Mouse (Mus musculus): ENCODE measurements around the gene E2f6. TPM values are rescaled to one million over a fixed set of nuclear protein-coding genes. Genes with fewer than 3 reads are reported as not detected.

Gene E2f6
- 10 to 100 TPM; 23.8 to 26.5 TPM for total RNA-seq (2021)
- long read RNA-seq, experiment 1, transcript E2f6-204 (8 exons, 2,362 nt), result minor isoform, 10 of 35 reads
- long read RNA-seq, experiment 1, transcript E2f6-201 (7 exons, 2,418 nt), result major isoform, 16 of 35 reads
- long read RNA-seq, experiment 1, partial matches to known transcripts, result 6 of 35 reads
- long read RNA-seq, experiment 1, other reads (novel, unspliced or antisense), result 0 of 35 reads
- long read RNA-seq, experiment 2, transcript E2f6-204 (8 exons, 2,362 nt), result major isoform, 22 of 38 reads
- long read RNA-seq, experiment 2, transcript E2f6-201 (7 exons, 2,418 nt), result minor isoform, 6 of 38 reads
- long read RNA-seq, experiment 2, partial matches to known transcripts, result 8 of 38 reads
- long read RNA-seq, experiment 2, other reads (novel, unspliced or antisense), result 0 of 38 reads

DNA sequence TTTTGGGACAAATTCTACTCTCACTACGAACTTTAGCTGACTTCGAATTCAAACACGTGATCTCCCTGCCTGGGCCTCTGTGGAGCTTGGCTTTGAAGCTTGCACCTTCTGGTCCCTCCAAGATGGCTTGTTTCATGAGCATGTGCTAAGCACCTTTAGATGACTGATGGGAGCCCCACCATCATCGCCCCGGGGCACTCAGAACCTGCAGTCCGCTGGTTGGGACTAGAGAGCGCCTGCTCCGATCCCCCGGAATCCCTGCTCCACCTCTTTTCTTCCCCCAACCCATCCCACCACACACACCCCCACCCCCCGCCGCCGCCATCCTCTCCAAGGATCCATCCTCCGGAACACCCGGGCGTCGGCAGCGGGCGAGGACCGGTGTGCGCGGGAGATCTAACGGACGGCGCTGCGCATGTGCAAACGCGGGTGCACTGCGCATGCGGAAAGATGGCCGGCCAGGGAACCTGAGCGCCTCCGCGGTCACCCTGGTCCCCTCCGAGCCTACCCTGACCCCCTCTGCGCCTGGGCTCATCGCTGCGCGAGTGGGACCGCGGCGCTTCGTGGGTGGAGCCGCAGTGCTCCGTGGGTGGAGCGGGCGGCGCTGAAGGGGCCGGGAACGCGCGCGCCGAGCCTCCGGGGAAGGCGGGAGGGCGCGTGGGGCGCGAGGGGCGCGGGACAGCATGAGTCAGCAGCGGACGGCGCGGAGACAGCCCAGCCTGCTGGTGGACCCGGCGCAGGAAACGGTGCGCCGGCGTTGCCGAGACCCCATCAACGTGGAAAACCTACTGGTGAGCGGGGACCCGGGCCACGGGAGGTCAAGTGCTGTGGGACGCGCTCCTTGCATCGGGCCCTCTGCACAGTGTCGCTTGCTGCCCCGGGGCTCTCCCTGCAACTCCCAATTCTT is at the start of gene E2f6:
E2f6 (plus strand) TSS at position 439 of the 907 bp plus-strand sequence.
- DNase-seq (ENCODE audit: low spot score in 2 of 2), result peak; percentile 69 to 81
- intact Hi-C loops (cut with DNase I), result loop anchor here (5.0 kb wide), 1 partner anchor 447 kb away; no protein-coding TSS in a partner anchor

DNA sequence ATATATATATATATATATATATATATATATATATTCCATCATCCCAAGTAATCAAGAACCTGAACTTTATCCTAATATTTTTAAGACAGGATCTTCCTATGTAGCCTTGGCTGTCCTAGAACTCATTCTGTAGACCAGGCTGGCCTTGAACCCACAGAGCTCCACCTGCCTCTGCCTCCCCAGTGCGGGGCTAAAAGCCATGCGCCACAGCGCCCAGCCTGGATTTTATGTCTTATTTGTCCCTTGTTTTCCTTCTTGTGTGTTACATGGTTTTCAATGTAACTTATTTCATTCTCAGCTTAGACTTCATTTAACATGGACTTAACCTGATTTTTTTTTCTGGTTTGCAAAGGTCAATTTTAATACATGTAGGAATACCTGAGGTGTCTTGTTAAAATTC is 49.3 kb upstream of the E2f6 start:
- intact Hi-C loops (cut with DNase I), result no loop called here
- no peak for DNase-seq (ENCODE audit: low spot score in 2 of 2)

DNA sequence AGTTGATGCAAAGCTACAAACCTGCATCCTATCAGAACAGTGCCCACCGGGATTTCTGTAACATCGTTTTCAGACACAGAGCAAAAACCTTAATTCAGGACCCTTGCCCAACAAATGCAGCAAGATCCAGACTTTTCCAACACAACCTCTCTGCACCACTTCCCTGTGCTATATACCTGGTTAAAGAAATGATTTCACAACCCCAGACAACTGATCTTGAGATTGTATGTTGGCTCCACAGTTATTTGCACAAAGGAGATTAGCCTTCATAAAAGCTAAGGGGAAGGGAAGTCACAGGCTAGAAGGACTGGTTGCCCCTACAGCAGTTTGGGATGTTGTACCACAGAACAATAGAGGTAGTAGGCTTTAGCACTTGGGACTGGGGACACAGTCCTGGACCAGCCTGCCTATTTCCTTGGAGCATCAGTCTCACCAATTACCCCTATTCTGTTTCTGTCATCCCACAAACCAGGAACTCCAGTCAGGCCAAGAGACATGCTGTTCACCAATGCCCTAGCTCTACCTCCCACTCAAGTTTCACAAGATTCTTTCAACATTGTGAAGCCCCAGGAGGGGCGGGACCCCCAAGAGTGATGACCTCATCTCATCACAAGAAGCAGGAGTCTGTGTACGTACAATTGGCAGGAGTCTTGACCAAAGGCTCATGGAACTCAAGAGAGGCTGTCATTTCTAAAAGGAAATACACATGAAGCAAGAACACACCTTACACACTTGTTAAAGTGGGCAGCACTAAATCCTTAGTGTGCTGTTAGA is 46.9 kb upstream of the E2f6 start:
- intact Hi-C loops (cut with DNase I), result no loop called here

DNA sequence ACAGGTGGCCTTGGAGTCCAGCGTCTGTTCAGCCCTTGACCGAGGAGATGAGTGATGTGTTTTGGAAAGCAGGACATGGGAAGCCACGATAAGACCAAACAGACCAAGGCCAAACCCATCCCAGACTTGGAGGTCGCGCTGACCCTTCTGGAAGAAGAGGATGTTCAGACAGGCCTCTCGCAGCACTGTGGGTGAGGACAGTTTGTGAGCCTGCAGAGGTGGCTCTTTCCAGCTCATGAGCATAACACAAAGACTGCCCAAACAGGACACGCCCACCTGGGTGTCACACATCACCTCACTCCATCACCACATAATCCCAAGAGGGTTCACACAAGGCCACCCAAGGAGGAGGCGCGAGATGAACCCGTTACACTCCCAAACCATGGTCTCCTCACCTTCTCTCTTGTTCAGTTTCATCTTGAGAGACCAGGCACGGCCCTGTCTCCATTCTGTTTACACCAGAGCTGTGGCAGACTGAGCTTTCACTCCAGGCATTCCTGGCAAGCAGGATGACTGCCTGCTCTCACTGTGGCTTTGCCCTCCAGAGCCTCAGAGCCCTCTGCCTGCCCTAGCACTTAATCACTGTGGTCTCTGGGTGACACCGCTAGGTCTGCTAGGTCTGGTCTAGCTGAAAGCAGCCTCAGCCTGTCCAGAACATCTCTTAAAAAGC is 45.9 kb upstream of the E2f6 start:
- DNase-seq (ENCODE audit: low spot score in 2 of 2), result no peak
- intact Hi-C loops (cut with DNase I), result no loop called here

More for the DNA sequence above, 46.9 kb upstream of the E2f6 start:
- DNase-seq (ENCODE audit: low spot score in 2 of 2), result no peak

DNA sequence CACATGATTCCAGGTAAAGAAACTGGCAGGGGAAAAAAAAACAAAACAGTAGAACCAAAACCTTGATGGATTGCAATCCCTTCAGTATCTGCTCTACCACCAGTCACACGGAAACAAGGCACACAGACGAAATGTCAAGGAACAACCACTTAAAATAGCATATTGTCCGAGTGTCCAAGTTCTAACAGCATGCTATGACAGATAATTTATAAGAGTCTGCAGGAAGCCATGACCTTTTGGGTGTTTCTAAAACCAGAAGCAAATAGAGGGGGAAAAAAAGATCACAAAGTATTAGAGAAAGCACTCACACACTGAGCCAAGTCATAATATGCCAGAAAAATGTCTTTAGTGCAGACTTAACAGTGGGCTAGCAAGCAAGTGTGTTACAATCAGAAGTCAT is 42.5 kb upstream of the E2f6 start:
- intact Hi-C loops (cut with DNase I), result no loop called here
- DNase-seq (ENCODE audit: low spot score in 2 of 2), result no peak

DNA sequence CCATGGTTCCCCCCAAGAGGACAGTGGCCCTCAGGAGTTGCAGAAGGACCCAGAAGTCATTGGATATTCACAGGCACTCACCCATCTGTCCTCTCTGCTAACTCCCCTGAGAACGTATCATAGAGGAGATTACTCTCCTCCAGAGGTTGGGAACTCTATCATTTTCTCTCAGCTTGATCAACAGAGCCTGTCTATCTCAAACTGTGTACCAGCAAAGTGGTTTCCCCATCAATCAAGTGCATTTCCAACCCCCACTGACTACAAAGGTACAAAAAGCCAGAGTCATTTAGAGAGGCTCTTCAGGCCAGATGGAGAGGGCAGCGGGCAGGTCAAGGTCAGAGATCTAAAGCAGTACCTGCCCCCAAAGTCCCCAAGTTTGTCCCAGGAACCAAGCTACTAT is 42.1 kb upstream of the E2f6 start:
- no peak for DNase-seq (ENCODE audit: low spot score in 2 of 2)
- intact Hi-C loops (cut with DNase I), result no loop called here

DNA sequence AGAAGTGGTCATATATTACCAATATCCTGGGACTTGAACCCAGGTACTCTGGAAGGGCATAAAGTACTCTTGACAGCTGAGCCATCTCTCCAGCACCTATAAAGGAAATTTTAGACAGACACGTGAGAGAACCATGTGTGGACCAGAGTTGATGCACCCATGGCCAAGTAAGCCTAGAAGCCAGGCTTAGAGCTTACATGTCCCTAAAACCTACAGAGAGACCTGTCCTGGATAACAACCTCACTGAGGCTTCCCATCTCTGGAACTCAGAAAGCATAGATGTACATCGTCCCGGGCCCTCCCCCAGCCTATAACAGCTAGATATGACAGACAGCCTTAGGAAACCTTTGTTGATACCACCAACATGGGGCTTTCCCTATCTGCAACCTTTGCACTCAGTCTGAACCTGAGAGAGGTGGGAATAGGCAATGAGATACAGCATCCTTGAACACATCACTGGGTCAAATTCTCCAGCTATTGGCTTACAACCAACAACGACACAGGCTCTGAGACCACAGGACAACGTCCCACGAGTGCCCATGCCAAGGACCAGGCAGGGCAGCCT is 41.1 kb upstream of the E2f6 start:
- DNase-seq (ENCODE audit: low spot score in 2 of 2), result no peak
- intact Hi-C loops (cut with DNase I), result no loop called here

DNA sequence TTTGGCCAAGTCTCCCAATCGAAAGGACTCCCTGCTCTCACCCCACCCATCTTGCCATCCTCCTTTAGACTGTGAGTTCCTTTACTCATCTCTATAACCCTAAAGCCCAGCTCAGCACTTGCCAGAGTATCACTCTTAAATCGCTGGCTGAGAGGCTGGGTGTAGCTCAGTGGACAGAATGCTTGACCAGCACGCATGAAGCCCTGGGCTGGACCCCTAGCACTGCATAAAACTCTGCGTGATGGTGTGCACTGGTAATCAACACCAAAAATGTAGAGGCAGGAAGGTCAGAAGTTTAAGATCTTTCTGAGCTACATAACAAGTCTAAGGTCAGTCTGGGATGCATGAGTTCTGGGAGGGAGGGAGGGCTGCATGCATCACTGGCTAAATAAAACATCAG is 36.2 kb upstream of the E2f6 start:
- DNase-seq (ENCODE audit: low spot score in 2 of 2), result no peak
- intact Hi-C loops (cut with DNase I), result no loop called here

DNA sequence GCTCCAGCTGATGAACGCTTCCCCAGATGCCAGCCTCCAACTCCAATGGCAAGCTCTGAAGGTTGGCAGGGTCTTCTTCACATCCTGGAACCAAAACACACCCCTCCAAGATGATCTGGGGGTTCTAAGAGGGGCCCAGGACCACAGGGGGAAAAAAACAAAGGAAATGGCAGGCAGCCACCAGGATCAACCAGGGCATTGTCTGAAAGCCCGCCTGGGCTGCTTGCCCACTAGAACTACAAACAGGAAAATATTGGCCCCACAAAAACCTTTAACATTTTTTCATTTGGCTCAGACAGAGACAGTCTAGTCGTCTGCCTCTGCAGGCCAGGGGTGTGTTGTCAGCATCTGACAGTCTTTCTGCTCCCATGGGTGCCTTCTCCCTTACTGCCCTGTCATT is 35.4 kb upstream of the E2f6 start:
- DNase-seq (ENCODE audit: low spot score in 2 of 2), result no peak
- intact Hi-C loops (cut with DNase I), result no loop called here

DNA sequence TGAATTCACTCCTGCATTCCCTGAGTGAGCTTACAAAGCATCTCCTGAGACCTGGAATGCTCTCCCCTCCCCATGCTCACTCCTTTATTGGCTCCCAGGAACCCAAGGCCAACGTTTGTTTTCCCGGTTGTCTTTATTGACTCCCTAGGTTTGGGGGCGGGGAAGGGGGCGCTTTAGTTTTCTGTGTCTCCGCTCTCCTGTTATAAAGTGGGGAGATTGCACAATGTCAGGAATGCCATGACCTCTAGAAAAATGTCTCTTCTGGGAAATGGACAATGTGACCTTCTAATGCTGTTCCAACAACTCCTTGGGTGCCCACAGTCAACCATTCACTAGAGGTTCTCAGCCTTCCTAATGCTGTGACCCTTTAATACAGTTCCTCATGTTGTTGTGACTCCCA is 32.2 kb upstream of the E2f6 start:
- no peak for DNase-seq (ENCODE audit: low spot score in 2 of 2)
- intact Hi-C loops (cut with DNase I), result no loop called here

DNA sequence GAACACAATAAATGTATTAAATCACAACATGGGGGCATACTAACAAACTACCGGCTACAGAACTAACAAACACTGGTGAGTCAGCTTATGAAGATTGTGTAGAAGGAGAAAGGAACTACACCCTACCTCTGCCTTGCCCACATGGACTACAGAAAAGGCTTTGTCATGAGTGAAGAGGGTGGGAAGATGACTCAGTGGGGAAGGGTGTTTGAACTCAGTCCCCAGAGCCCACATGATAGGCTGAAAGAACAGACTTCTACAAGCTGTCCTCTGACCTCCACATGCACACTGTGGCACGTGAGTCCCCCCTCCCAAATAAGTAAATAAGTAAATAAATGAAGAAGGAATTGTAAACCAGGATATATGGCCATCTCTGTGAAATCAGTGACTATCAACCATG is 31.6 kb upstream of the E2f6 start:
- DNase-seq (ENCODE audit: low spot score in 2 of 2), result no peak
- intact Hi-C loops (cut with DNase I), result no loop called here

DNA sequence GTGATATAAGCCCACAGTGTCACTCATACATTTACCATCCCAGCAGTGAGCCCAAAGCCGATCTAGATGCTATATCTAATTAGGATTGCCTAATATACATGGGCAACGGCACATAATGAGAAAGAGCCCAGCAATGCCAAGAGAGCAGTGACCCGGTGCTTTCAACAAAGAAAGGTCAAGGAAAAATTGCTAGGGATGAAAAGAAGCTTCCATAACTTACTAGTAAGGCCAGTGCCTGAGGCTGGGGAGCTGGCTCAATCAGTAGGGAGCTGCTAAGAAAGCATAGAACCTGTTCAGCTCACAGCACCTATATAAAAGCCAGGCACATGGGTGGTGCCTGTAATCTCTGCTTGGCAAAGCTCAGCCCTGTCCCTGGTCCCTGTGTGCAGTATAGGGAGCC is 30.4 kb upstream of the E2f6 start:
- DNase-seq (ENCODE audit: low spot score in 2 of 2), result no peak
- intact Hi-C loops (cut with DNase I), result no loop called here

DNA sequence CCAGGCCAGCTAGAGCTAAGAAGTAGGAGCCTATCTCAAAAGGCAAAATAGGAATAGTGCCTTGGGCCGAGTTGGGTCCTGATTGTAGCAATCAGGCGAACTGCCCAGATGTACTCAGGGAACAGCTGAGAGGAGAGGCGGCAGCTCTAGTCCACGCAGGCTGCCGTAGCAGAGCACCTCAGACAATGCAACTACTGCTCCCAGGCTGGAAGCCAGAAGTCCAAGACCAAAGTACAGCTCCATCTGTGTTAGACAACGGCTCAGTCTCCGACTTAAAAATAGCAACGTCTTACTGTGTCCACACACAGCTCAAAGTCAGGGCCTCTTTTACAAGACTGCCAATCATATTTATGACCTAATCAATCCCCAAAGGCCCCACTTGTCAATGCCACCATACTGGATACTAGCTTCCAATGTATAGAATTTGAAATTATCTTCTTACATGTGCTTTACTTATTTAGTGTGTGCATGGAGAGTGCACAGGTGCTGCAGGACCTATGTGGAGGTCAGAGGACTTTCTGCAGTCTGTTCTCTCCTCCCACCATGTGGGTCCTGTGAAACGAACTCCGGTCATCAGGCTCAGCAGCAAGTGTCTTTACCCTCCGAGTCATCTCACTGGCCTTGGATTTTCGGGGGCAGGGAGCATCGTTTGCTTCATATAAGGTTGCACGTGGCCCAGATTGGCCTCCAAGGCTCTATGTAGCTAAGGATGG is 29.6 kb upstream of the E2f6 start:
- intact Hi-C loops (cut with DNase I), result no loop called here
- DNase-seq (ENCODE audit: low spot score in 2 of 2), result no peak

DNA sequence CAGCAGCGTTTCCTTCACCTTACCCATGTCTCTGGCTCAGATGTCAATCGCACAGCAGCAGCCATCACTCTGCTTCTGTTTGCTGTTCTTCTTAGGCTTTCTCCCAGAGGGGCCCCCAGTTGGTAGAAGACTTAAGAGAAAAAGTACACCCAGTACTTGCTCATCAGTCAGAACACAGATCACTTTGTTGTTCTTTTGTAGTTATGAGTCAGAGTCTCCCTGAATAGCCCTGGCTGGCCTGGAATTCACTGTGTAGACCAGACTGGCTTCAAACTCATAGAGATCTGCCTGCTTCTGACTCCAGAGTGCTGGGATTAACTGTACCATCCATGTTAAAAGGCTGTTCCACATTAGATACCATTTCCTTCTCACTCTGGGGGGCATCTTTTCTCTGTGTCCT is 22.2 kb upstream of the E2f6 start:
- intact Hi-C loops (cut with DNase I), result no loop called here
- no peak for DNase-seq (ENCODE audit: low spot score in 2 of 2)

DNA sequence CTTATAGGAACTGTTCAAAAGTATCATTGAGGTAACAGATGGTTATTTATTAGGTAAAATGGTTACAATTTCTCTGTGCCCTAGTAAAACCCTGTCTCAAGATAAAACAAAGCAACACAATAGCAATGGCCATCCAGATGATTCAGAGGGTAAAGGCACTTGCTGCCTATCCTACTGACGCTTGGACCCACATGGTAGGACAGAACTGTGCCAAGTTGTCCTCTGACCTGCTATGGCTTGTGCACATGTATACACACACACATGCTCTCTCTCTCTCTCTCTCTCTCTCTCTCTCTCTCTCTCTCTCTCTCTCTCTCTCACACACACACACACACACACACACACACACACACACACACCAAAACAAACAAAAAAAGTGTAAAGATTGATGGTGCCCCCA is 21.6 kb upstream of the E2f6 start:
- DNase-seq (ENCODE audit: low spot score in 2 of 2), result no peak
- intact Hi-C loops (cut with DNase I), result no loop called here

DNA sequence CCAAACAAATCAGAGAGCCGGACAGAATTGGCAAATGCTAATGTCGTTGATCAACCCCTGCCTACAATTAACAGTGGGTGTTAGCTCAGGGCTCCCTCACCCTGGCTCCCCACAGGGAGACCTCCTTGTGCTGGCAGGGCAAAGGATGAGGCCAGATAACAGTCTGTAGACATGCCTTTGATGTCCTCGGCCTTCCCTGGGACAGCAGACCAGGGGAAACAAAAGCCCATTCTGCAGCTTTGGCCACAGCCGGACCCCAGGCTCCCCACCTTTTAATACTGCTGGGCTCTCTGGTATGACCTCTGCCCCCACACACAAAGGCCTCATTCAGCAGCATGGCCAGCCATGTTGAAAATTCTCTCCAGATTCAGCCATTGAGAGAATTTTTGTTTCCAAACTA is 21.0 kb upstream of the E2f6 start:
- DNase-seq (ENCODE audit: low spot score in 2 of 2), result no peak
- intact Hi-C loops (cut with DNase I), result no loop called here

DNA sequence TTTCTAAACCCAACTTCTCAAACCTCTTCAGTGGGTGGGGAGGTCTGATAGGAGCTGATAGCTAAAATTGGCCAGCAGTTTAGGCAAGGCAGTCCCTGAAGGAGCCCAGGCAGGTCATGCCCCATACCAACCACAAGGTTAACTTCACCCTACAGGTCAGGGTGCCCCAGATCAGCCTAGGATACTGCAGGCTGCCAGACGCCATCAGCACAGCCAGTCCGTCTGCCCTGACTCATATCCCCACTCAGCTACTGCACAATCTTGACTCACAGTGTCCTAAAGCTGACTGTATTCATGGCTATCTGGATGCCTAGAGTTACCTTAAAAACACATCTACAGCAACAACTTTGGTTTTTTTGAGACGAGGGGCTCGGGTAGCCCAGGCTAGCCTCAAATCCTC is 20.3 kb upstream of the E2f6 start:
- no peak for DNase-seq (ENCODE audit: low spot score in 2 of 2)
- intact Hi-C loops (cut with DNase I), result no loop called here

DNA sequence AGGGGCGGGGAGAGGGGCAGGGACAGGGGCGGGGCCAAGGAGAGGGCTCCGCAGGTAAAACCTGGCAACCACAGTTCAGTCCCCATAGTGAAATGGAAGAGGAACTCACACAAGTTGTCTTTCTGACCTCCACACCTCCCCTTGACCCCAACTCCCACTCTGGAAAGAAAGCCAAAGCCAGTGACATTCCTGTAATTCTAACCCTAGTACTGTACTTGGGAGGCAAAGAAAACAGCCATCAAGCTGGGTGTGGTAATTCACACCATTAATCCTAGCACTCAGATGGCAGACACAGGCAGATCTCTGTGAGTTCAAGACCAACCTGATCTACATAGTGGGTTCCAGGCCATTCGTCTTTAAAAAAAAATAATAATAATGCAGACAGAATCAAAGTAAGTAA is 17.4 kb upstream of the E2f6 start:
- DNase-seq (ENCODE audit: low spot score in 2 of 2), result no peak
- intact Hi-C loops (cut with DNase I), result no loop called here

DNA sequence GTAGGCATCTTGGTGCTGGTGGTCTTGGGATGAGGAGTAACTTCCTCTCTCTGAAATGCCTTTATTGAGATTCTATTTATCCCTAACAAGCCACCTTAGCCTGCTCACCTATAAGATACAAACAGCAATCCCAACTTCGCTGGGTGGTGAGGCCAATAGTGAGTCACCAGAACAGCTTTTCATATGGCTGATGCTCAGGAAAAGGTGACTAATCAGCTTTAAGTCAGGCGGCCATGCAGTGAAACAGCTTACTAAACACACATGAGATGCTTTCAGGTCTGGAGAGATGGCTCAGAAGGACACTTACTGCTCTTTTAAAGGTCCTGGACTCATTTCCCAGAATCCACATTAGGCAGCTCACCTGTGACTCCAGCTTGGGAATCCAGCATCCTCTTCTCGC is 15.0 kb upstream of the E2f6 start:
- intact Hi-C loops (cut with DNase I), result no loop called here
- DNase-seq (ENCODE audit: low spot score in 2 of 2), result no peak
